Mouse (Mus musculus) heart, adult 2 months (tissue): ENCODE results near the gene Etv3.

ENCODE experiments used
- CTCF ChIP-seq: fragments of 200-600 bp; IDR thresholded peaks from 2 replicates; pipeline ENCODE4 v1.8.1; 2022; ENCODE audit warnings: antibody characterized with exemption, mild to moderate bottlenecking, moderate library complexity
- POLR2A ChIP-seq: fragments of 200-500 bp; IDR thresholded peaks from 2 replicates; pipeline ENCODE4 v1.6.1; 2011; ENCODE audit warnings: mild to moderate bottlenecking, low read depth, low read length, control low read depth; ENCODE audit not compliant: insufficient read depth

DNA sequence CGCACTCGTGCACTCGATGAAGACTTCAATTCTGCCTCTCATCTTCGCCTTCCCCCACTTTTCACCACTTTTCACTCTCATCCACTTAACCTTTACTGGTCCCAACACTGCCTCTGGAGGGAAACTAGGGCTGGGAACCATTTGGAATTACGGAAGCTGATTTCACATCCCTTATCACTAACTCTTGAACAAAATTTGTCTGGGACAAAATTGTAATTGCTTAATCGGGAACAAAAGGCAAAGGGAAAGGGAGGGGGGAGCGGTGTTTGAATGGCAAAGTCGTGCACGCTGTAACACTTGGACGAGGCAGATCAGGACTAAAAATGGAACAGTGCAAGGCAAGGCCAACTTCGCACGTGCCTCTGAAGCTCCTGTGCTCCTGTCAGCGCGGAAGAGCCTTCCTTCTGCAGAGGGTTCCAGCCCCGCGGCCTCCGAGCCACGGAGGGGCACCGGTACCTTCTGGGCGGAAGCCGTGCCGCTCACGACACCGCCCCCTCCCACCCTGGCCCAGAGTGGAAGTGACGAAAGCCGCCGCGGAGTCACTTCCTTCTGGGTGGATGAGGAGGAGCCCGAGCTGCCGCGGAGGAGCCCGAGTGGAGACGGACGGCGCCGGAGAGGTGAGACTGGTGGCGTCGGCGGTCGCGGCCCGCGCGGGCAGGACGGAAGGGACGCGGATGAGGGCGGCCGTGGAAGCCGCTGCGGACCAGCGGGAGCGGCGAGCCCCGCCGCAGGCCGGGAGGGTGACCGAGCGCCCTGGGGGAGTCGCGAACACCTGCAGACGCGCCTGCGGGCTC is at the start of gene Etv3:
- peak; percentile 38 for TF ChIP-seq CTCF
- peak; percentile 90 for TF ChIP-seq POLR2A
